Mouse (Mus musculus) heart, postnatal 0 days (tissue): ENCODE data around the gene Rpain. TPM values are rescaled to one million over a fixed set of nuclear protein-coding genes. Genes with fewer than 3 reads are reported as not detected.

Experiments used
- ATAC-seq: fragments of 200-750 bp; cut with Nextera tagmentation; 2 replicates; pipeline ENCODE4 v1.8.0; 2017; ENCODE audit warnings: low read depth, moderate number of reproducible peaks, moderate library complexity; ENCODE audit not compliant: insufficient read depth
- DNase-seq: peaks from one replicate; pipeline ENCODE4 v3.0.0-alpha.2; 2016; ENCODE audit warnings: low spot score
- H3K27ac ChIP-seq: fragments of 300-500 bp; sonication (generic); 2 replicates; pipeline ENCODE4 v1.5.1; 2014; ENCODE audit warnings: low read depth, mild to moderate bottlenecking
- H3K27me3 ChIP-seq: fragments of 300-500 bp; sonication (generic); 2 replicates; pipeline ENCODE4 v1.6.1; 2014; ENCODE audit warnings: low read length, mixed read lengths; ENCODE audit not compliant: control insufficient read depth, insufficient read depth
- H3K36me3 ChIP-seq: fragments of 300-500 bp; sonication (generic); replicated peaks from 2 replicates; pipeline ENCODE4 v1.6.1; 2014; ENCODE audit warnings: low read length, mixed read lengths; ENCODE audit not compliant: control insufficient read depth, insufficient read depth
- H3K4me1 ChIP-seq: fragments of 300-500 bp; sonication (generic); 2 replicates; pipeline ENCODE4 v1.6.1; 2014; ENCODE audit warnings: antibody characterized with exemption; ENCODE audit not compliant: control insufficient read depth, insufficient read depth
- H3K4me2 ChIP-seq: fragments of 300-500 bp; sonication (generic); 2 replicates; pipeline ENCODE4 v1.6.1; 2014; ENCODE audit warnings: low read depth, mild to moderate bottlenecking, low read length, moderate library complexity
- H3K4me3 ChIP-seq: fragments of 300-500 bp; sonication (generic); 2 replicates; pipeline ENCODE4 v1.5.1; 2014; ENCODE audit warnings: low read depth, low read length
- H3K9ac ChIP-seq: fragments of 300-500 bp; sonication (generic); replicated peaks from 2 replicates; pipeline ENCODE4 v1.6.1; 2014; ENCODE audit warnings: low read depth, low read length, mixed read lengths
- H3K9me3 ChIP-seq: fragments of 300-500 bp; sonication (generic); replicated peaks from 2 replicates; pipeline ENCODE4 v1.6.1; 2016; ENCODE audit warnings: low read length; ENCODE audit not compliant: control insufficient read depth
- CTCF ChIP-seq: IDR thresholded peaks from 2 replicates; pipeline ENCODE4 v1.5.1; 2016; ENCODE audit warnings: antibody characterized with exemption, control low read depth, low read depth
- EP300 ChIP-seq: IDR thresholded peaks from 2 replicates; pipeline ENCODE4 v1.6.1; 2016; ENCODE audit warnings: antibody characterized with exemption, low read depth
- WGBS: fragments of 180-500 bp; shearing (Covaris S2); extraction: QIAGEN DNeasy Blood & Tissue Kit; methylation state at CpG from one replicate; pipeline ENCODE4 v1.1.7; 2014; 5-methylcytosine and 5-hydroxymethylcytosine counted together
- polyA plus RNA-seq: library from polyadenylated mRNA; unstranded; fragments of >200 nt; fragmentation: Nextera tagmentation; extraction: Ambion mirVana; gene quantifications from 2 replicates; pipeline ENCODE4 v1.2.1, GENCODE M21; 2015
- total RNA-seq: library from RNA; depleted of rRNA; stranded (reverse); fragments of >200 nt; gene quantifications from 2 replicates; pipeline ENCODE4 v1.2.3, GENCODE M21; 2014; ENCODE audit warnings: low replicate concordance; rRNA removed

Rpain gene
- total RNA-seq (12.7 and 25.3 TPM in 2 replicates), polyA plus RNA-seq (45.9 and 53.2 TPM in 2 replicates)

- Histone ChIP-seq H3K9ac (peak within 1 kb of the TSS; percentile 80), H3K9me3 (no peaks in the 10 kb centered on the region), H3K27ac (peak within 1 kb of the TSS; percentile 88), H3K27me3 (no peaks in the 10 kb centered on the region), H3K4me2 (peak within 1 kb of the TSS; percentile 94), H3K4me1 (peaks cover 9% of the 10 kb centered on the region), H3K4me3 (peak within 1 kb of the TSS; percentile 76), H3K36me3 (peaks cover 41% of the 10 kb centered on the region)
- ATAC-seq: peak; percentile 97
- peak; percentile 99 for DNase-seq
- TF ChIP-seq EP300 (peak; percentile 34; the same call in 1 of the 2 replicates), CTCF (no peak)
- WGBS: under 1% methylated on average over 43 of the region's 43 CpGs
Measured at GRCm38 (mm10) chr11:70969821-70970559, at the start of gene Rpain, which contains the start of gene Nup88. Rpain (plus strand) TSS chr11:70970213. Nup88 (minus strand) TSS chr11:70969973.

- TF ChIP-seq EP300 (no peak), CTCF (no peak)
- Histone ChIP-seq H3K27me3 (no peaks in the 10 kb centered on the region), H3K27ac (no peak overlapping the region), H3K9me3 (no peaks in the 10 kb centered on the region), H3K4me2 (no peak overlapping the region), H3K9ac (no peak overlapping the region), H3K36me3 (peaks cover 50% of the 10 kb centered on the region), H3K4me1 (no peaks in the 10 kb centered on the region), H3K4me3 (no peak overlapping the region)
- no peak for DNase-seq
- WGBS: 93% methylated on average over 5 of the region's 5 CpGs
- no peak for ATAC-seq
Measured at GRCm38 (mm10) chr11:70931461-70931860, 38.6 kb upstream of the Rpain start.

GRCm38 (mm10) chr11:70935316-70935715 is 34.7 kb upstream of the Rpain start:
- no peak overlapping the region for H3K9ac ChIP-seq
- no peak overlapping the region for H3K4me2 ChIP-seq
- ATAC-seq (no peak), DNase-seq (no peak)
- WGBS: 90% methylated on average over 7 of the region's 7 CpGs
- H3K4me3 ChIP-seq: no peak overlapping the region
- no peak for TF ChIP-seq CTCF
- no peak for TF ChIP-seq EP300
- no peak overlapping the region for H3K27ac ChIP-seq
- no peaks in the 10 kb centered on the region for H3K9me3 ChIP-seq
- no peaks in the 10 kb centered on the region for H3K27me3 ChIP-seq
- H3K36me3 ChIP-seq: peaks cover 66% of the 10 kb centered on the region
- no peaks in the 10 kb centered on the region for H3K4me1 ChIP-seq

- Histone ChIP-seq H3K4me1 (no peaks in the 10 kb centered on the region), H3K36me3 (peaks cover 91% of the 10 kb centered on the region), H3K27me3 (no peaks in the 10 kb centered on the region), H3K9me3 (no peaks in the 10 kb centered on the region), H3K27ac (no peak overlapping the region), H3K4me2 (no peak overlapping the region), H3K4me3 (no peak overlapping the region), H3K9ac (no peak overlapping the region)
- WGBS: 88% methylated on average over 1 of the region's 1 CpGs
- TF ChIP-seq EP300 (no peak), CTCF (no peak)
- DNase-seq (no peak), ATAC-seq (no peak)
Measured at GRCm38 (mm10) chr11:70942596-70942995, 27.4 kb upstream of the Rpain start.

GRCm38 (mm10) chr11:70943651-70944050 is 26.4 kb upstream of the Rpain start:
- WGBS: 88% methylated on average over 7 of the region's 7 CpGs
- Histone ChIP-seq H3K36me3 (peaks cover 92% of the 10 kb centered on the region), H3K27me3 (no peaks in the 10 kb centered on the region), H3K27ac (no peak overlapping the region), H3K4me3 (no peak overlapping the region), H3K9me3 (no peaks in the 10 kb centered on the region), H3K4me2 (no peak overlapping the region), H3K9ac (no peak overlapping the region), H3K4me1 (no peaks in the 10 kb centered on the region)
- DNase-seq (no peak), ATAC-seq (no peak)
- no peak for TF ChIP-seq CTCF
- TF ChIP-seq EP300: no peak
